Mouse (Mus musculus): ENCODE results near the gene Ncoa3.

Ncoa3 gene

DNA sequence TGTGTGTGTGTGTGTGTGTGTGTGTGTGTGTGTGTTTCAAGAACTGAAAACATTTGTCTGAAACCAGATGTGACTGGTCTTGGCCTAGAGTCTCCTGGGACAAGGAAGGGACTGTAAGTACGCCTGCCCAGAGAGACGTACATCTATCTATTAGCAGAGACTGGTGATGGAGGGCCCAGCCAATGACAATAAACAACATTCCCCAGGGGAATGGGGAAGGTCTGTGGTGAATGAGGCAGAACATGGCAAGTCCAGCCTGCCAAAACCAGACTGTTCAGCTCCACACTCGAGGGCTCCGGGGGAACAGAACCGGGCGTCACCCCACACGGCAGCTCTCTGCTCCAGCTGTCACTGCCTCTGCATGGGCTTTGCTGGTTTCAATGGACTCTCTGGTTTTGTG is 110.5 kb downstream of the Ncoa3 start:
- DNase-seq (ENCODE audit: low spot score in 2 of 2) = no peak

DNA sequence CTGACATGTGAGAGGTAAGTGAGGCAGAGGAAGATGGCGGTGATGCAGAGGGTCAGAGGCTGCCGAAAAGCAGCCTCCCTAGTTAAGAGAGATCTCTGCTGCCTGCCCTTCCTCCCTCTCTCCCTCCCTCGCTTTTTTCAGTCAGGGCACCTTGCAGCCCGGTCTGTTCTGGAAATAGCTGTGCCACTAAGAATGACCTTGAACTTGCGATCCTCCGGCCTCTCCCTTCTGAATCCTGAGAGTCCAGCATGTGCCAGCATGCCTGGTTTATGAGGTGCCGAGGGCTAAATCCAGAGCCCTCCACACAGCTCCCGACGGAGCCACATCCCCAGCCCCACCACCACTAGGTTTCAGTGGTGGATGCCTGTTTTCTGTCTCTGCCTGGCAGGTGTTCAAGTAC is 113.5 kb downstream of the Ncoa3 start:
- no peak for DNase-seq (ENCODE audit: low spot score in 2 of 2)

DNA sequence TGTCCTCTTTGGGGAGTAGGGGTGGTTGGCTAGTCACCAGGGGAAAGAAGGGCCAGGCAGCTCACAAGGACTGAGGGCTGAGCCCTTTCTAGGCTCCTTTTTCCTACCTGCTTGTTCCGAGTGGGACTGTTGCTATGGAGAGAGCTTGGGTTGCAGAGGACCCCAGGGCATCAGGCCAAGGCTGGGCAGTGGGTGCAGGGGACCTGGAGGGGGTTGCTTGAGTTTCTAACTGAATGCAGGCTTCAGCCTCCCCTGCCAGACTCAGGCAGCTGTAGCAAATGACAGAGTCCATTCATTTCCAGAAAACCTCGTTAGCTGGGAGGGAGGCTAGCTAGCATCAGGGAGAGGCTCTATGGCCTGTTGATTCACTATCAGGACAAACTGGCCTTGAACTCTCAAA is 114.2 kb downstream of the Ncoa3 start:
- DNase-seq (ENCODE audit: low spot score in 2 of 2) = peak; percentile 47

DNA sequence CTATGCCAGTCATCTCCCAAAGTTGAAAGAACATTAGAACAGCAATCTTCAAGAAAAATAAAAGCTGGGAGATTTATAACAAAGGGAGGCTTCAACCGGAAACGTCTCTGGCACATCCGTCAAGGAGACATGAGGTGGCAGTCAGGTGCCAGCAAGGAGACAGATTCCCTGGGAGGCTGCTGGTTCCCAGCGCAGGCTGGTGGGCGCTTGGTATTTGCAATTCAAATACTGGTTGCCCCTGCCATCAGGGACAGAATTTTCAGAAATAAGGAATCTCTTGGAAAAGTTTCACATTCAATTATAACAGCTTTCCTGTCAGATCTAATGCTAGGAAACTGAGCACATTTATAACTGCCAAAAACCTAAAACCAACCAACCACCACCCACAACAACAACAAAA is 115.5 kb downstream of the Ncoa3 start:
- DNase-seq (ENCODE audit: low spot score in 2 of 2) = no peak

DNA sequence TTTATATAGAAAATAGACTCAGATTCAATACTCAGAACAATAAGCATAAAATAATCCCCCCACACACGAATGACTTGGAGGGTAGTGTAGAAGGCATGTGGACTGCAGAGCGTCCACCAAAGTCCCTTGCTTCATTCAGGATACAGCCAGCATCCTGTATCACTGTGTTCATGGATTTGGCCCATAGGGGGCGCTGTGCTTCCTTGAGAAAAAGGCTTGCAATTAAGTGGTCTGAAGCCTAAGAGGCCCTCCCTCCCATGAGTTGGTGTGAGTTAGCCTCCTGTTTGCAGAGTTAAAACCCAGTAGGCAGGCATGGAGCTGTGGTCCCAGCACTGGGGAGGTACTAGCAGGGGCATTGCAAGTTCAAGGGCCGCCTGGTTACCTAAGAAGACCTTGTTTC is 115.9 kb downstream of the Ncoa3 start:
- DNase-seq (ENCODE audit: low spot score in 2 of 2) = peak; percentile 75 to 82

DNA sequence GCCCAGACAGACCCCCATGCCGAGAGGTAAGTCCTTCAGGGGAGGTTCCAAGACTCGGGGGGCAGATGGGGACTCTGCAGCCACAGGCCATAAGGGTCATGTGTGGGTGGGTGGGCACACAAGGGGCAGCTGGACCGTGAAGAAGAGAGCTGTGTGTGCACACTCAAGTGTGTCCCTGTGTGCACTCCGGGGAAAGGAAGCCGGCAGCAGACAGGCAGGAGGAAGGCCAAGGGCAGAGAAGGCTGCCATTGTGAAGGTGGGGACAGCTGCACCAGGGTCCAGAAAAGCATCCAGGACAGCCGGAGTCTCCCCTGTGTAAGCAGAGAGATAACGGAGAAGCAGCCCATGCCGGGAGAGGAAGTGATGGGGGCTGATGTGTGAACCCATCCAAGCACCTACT is 118.3 kb downstream of the Ncoa3 start:
- no peak for DNase-seq (ENCODE audit: low spot score in 2 of 2)

DNA sequence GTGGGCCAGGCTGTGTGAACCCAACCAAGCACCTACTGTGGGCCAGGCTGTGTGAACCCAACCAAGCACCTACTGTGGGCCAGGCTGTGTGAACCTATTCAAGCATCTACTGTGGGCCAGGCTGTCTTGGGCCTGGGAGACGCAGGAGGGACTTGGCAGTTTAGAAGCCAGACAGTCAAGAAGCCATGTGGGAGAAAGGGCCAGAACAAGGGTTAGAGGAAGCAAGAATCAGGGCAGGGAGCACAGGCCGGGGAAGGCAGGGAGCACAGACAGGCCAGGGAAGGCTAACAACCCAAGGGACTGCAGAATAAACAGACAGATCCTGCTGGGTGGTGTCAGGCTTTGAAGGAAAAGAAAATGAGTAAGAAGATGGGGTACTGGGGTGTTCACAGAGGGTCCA is 118.8 kb downstream of the Ncoa3 start:
- DNase-seq (ENCODE audit: low spot score in 2 of 2) = no peak

DNA sequence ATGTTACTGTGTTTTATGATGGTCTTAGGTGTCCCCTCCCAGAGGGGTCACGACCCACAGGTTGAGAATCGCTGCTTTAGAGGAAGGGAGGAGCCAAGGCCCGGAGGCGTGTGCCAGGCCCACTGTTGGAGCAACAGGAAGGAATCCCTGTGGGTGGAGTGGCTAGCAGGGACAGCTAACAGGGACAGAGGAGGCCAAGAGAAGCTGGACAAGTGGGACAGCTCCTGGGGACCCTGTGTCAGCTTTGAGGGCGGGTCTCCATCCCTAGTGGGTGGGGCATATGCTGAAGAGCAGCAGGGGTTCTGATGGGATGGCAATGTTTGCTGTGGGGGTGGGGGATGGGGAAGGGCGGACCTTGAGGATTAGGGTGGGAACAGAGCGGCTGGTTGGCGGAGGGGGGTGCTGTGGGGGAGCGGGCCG is 119.4 kb downstream of the Ncoa3 start:
- DNase-seq (ENCODE audit: low spot score in 2 of 2) = no peak

DNA sequence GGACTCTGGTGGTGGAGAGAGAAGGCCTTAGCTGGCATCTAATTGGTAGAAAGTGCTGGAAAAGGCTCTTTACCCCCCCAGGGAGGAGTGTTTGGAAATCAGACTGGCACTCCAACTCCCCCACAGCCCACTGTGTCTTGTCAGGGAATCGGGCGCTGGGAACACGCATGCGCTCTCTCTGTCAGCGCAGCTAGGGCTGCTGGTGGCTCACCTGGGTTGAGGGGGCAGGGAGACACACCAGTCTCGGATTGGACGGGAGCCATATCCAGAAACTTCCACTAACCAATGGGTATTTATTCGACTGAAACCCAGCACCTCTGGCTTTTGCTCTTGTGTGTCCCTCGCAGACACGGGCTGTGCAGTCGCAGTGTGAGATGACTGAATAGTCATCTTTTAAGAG is 120.5 kb downstream of the Ncoa3 start:
- DNase-seq (ENCODE audit: low spot score in 2 of 2) = no peak

DNA sequence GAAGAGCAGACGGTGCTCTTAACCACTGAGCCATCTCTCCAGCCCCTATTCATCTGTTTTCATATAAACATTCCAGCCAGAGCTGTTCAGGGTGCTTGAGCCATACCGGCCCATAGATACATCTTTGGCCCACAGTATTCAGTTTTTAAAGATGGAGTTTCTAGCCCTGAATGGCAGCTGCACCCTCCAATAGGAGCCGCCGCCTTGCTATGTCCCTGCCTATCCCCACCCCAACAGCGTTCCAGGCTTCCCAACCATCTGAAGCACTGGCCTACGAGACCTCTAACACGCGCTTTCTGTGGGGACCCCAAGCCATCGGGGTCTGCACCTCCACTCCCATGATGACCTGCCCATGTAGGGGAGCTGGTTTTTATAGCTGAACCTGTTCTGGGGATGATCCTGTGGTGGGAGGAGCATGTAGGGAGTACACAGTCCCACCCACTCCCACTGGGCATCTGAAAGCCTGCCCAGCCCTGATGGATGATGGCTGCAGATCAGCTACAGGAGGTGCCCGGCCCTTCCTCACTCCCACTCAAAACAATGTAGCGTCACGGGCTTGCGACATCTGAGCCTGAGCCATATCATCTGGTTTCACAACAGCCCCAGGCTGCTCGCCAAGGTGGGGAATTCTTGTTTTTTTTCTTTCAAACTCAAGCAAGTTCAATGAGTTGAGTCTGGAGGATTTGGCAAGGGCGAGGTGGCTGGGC is 123.3 kb downstream of the Ncoa3 start:
- DNase-seq (ENCODE audit: low spot score in 2 of 2) = no peak

DNA sequence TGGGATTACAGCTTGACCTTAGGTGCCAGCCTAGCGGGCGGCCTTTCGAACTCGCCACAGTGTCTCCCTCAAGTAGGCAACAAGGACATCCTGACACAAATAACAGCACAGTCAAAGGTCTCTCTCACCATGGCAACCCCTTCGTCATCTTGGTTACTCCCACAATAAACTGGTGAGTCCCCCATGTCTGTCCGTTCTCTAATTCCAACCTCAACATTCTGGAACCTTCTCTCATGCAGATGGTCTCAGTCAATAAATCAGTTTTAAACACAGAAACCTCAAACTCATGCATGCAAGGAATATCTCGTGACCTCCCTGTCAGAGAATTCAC is 123.8 kb downstream of the Ncoa3 start:
- no peak for DNase-seq (ENCODE audit: low spot score in 2 of 2)

DNA sequence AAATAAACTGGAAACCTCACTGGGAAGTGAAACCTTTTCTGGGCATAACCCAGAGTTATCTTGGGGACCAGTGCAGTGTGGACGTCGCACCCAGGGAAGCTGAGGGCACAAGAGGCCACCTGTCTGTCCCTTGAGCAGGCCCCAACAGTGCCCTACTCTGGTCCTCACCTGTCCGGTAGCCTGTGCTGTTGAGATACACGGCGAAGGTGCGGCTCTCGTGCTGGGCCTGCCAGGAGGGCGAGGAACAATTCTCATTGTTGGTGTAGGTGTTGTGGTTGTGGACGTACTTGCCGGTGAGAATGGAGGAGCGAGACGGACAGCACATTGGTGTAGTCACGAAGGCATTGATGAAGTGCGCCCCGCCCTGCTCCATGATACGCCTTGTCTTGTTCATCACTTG is 124.3 kb downstream of the Ncoa3 start:
- no peak for DNase-seq (ENCODE audit: low spot score in 2 of 2)

DNA sequence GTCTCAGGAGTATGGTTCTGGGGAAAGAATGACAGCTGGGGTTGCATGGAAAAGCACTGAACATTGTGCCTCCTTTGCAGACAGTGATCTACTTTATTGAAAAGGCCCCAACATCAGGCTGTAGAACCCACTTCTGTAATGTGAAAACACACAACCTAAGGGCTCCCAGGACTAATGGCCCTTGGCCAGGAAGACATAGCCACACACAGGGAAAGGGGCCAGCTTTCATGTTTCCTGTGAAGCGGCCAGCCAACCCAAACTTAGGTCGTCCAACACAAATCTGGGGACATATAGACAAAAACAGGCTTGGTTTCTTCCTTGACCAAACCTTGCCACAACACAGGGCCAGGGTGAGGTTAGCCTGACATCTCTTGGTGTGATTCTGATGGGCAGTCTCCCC is 127.6 kb downstream of the Ncoa3 start:
- no peak for DNase-seq (ENCODE audit: low spot score in 2 of 2)

DNA sequence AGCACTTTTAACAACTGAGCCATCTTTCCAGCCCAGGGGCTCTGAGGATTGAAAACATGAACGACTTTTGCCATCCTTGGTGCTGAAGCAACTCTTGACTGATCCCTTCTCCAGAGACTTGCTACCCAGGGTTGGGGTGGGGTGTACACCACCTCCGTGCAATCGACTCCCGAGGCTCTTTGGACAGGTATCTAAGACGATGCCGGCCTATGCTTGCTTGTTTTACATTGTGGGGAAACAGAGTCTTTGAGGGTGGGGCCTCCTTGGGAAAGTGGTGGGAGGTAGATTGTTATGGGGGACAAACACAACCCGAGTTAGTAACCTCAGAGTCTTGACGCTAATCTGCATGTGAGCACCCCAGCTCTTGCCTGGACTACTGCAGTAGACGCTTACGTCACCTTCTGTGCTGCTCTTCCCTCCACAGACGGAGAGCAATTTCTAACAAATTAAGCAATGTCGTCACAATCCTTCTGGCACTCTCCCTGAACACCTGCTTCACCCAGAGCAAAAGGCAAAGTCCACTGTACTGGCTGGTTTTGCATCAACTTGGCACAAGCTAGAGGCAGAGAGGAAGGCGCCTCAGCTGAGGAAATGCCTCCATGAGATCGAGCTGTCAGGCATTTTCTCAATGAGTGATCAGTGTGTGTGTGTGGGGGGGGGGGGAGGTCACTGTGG is 129.4 kb downstream of the Ncoa3 start:
- DNase-seq (ENCODE audit: low spot score in 2 of 2) = no peak

DNA sequence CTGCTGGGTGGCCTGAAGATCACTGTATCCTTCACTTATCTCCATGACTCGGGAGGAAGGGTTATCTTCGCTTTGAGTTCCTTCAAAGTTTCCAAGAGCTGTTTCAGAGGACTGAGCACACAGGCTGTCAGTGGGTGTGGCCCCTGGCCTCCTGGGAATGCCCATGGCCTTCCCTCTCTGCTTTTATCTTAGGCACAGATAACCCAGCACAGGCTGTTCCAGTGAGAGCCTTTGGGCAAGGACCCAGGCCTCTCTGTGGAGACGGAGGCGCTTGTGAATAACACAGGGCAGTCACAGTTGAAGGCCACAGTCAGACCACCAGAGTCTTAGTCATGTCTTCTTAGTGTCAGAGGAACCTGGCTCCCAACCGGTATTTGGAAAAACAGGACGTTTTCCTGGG is 130.3 kb downstream of the Ncoa3 start:
- DNase-seq (ENCODE audit: low spot score in 2 of 2) = no peak

Data from frontal cortex, postnatal 10 days (tissue).